Mouse (Mus musculus): ENCODE results near the gene E330014E10Rik. TPM values are rescaled to one million over a fixed set of nuclear protein-coding genes. Genes with fewer than 3 reads are reported as not detected.
"Not testable (repeated sequence)": the region's sequence is repeated elsewhere in the genome, so short reads cannot be mapped to it uniquely, and the experiment has no call there.

Gene E330014E10Rik
- not detected in 2 replicates for polyA plus RNA-seq (2014; fragmentation: Nextera tagmentation; extraction: Ambion mirVana)

DNA sequence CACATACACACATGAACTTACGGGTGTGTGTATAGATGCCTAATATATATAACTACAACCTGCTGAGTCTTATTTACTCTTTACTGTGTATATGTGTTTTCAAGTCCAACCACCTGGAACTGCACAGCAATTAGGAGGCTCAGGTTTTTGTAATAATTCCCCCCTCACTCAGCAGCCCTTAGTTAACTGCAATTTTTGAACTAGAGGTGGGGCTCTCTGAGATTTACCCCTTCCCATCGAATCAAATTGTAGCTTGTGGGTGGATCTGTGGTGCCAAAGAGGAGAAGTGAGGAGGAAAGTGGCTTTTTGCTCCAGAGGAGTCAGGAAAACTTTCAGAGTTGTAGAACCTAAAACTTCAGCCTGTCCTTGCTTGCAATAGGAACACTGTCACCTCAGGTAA, at the start of gene E330014E10Rik:
TSS of gene E330014E10Rik (plus strand) at position 301 of the 400 bp plus-strand sequence.
- H3K27me3 ChIP-seq (ENCODE audit: control insufficient read depth, insufficient read depth, low read length); H3K36me3 ChIP-seq (replicated peaks; ENCODE audit: control insufficient read depth, insufficient read depth, low read depth, low read length); H3K9ac ChIP-seq (replicated peaks; ENCODE audit: low read length); H3K27ac ChIP-seq (replicated peaks; ENCODE audit: low read depth, low read length); H3K9me3 ChIP-seq (replicated peaks; ENCODE audit: control insufficient read depth, low read length); H3K4me3 ChIP-seq (ENCODE audit: low read depth, low read length); DNase-seq (ENCODE audit: low spot score); H3K4me2 ChIP-seq (ENCODE audit: low read depth, low read length); ATAC-seq (replicated peaks; ENCODE audit: insufficient number of reproducible peaks, low FRiP score, low TSS enrichment, low read depth); H3K4me1 ChIP-seq (ENCODE audit: control insufficient read depth, insufficient read depth, low read length): not testable (repeated sequence)
- no CpG with 5 or more reads among the region's 2 CpGs for WGBS

DNA sequence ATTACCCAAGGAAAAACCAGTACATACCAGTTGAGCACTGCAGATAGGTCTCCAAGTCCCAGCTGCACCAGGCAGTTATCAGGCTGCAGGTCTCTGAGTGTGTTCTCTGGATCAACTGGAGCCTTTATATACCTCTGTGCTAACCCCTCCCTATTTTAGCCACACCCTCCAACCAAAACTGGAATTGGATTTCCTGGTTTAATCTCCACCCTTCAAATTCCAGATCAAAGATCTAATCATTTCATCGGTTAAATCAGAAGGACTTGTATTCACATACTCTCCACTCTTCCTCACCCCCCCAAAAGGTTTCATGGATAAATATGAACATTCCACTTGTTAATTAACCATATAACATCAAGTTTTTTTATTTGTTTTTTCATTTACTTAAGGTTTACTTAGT, 39.7 kb upstream of the E330014E10Rik start, which contains the start of gene Gm7978:
TSS of gene Gm7978 (minus strand) at position 101 of the 400 bp plus-strand sequence.
- not testable (repeated sequence) for ATAC-seq (replicated peaks; ENCODE audit: insufficient number of reproducible peaks, low FRiP score, low TSS enrichment, low read depth); H3K4me2 ChIP-seq (ENCODE audit: low read depth, low read length); H3K27ac ChIP-seq (replicated peaks; ENCODE audit: low read depth, low read length); DNase-seq (ENCODE audit: low spot score); H3K36me3 ChIP-seq (replicated peaks; ENCODE audit: control insufficient read depth, insufficient read depth, low read depth, low read length); H3K27me3 ChIP-seq (ENCODE audit: control insufficient read depth, insufficient read depth, low read length); H3K4me3 ChIP-seq (ENCODE audit: low read depth, low read length); H3K9ac ChIP-seq (replicated peaks; ENCODE audit: low read length); H3K9me3 ChIP-seq (replicated peaks; ENCODE audit: control insufficient read depth, low read length); H3K4me1 ChIP-seq (ENCODE audit: control insufficient read depth, insufficient read depth, low read length)
- WGBS, result no CpG with 5 or more reads among the region's 1 CpGs

DNA sequence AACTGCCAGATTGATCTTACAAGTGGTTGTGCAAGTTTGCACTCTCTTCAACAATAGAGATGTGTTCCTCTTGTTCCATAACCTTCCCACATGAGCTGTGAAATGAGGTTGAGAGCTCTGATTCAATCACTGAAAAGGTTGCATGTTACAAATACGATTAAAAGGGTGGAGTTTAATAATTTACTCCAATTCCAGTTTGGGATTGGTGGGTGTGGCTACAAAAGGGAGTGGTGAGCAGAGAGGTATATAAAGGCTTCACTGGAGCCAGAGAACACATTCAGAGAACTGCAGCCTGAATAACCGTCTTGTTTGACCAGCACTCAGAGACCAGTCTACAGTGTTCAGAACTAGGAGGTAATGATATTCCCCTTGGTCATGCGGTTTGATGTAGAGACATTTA, 34.1 kb upstream of the E330014E10Rik start, which contains the start of gene Gm7982:
TSS of gene Gm7982 (plus strand) at position 301 of the 400 bp plus-strand sequence.
- not testable (repeated sequence) for H3K27me3 ChIP-seq (ENCODE audit: control insufficient read depth, insufficient read depth, low read length); H3K4me2 ChIP-seq (ENCODE audit: low read depth, low read length); H3K9me3 ChIP-seq (replicated peaks; ENCODE audit: control insufficient read depth, low read length); H3K4me3 ChIP-seq (ENCODE audit: low read depth, low read length); ATAC-seq (replicated peaks; ENCODE audit: insufficient number of reproducible peaks, low FRiP score, low TSS enrichment, low read depth); DNase-seq (ENCODE audit: low spot score); H3K36me3 ChIP-seq (replicated peaks; ENCODE audit: control insufficient read depth, insufficient read depth, low read depth, low read length); H3K9ac ChIP-seq (replicated peaks; ENCODE audit: low read length); H3K27ac ChIP-seq (replicated peaks; ENCODE audit: low read depth, low read length); H3K4me1 ChIP-seq (ENCODE audit: control insufficient read depth, insufficient read depth, low read length)
- WGBS, result no CpG with 5 or more reads among the region's 3 CpGs

DNA sequence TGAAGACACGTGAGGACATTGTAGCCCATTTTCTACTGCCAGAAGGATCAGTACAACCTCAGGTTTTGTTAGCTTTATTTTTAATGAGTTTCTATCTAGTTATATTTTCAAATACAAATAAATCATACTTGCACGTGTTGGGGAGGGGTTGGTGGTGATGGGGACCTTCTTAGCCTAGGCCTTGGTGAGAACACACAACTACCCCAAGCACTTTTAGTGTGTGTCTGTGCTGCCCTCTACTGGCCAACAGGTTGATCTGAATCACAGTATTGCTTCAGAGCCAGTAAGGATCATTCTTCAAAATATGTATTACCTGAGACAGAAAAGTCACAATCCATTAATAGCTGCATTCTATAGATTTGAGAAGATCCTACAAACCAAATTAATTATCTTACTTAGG, 35.1 kb downstream of the E330014E10Rik start:
- 54% methylated on average over 2 of the region's 2 CpGs for WGBS
- ATAC-seq (replicated peaks; ENCODE audit: insufficient number of reproducible peaks, low FRiP score, low TSS enrichment, low read depth); H3K4me2 ChIP-seq (ENCODE audit: low read depth, low read length); H3K27ac ChIP-seq (replicated peaks; ENCODE audit: low read depth, low read length); H3K9me3 ChIP-seq (replicated peaks; ENCODE audit: control insufficient read depth, low read length); H3K4me1 ChIP-seq (ENCODE audit: control insufficient read depth, insufficient read depth, low read length); H3K4me3 ChIP-seq (ENCODE audit: low read depth, low read length); DNase-seq (ENCODE audit: low spot score); H3K36me3 ChIP-seq (replicated peaks; ENCODE audit: control insufficient read depth, insufficient read depth, low read depth, low read length); H3K27me3 ChIP-seq (ENCODE audit: control insufficient read depth, insufficient read depth, low read length); H3K9ac ChIP-seq (replicated peaks; ENCODE audit: low read length): not testable (repeated sequence)

DNA sequence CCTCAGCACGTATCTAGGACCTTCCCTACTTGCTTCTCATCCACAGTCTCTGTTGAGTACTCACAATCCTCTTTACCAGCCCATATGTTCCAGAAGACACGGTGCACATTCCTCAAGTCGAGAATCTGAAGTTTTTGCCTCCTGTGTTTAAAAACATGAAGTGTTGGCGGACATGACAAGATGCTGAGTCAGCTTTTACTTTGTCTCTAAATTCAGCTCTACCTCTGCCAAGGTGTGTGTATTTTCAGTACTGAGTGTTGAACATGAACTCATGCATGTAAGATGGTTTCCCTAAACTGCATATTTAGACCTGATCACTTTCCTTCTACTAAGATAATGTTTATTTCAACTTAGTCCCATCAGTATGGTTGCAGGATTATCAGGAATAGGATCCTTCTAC, 60.8 kb downstream of the E330014E10Rik start:
- Histone ChIP-seq H3K4me2 (ENCODE audit: low read depth, low read length) (no peak overlapping the region), H3K9me3 (replicated peaks; ENCODE audit: control insufficient read depth, low read length) (no peaks in the 10 kb centered on the region), H3K36me3 (replicated peaks; ENCODE audit: control insufficient read depth, insufficient read depth, low read depth, low read length) (no peaks in the 10 kb centered on the region), H3K27me3 (ENCODE audit: control insufficient read depth, insufficient read depth, low read length) (no peaks in the 10 kb centered on the region), H3K27ac (replicated peaks; ENCODE audit: low read depth, low read length) (no peak overlapping the region), H3K4me3 (ENCODE audit: low read depth, low read length) (no peak overlapping the region), H3K4me1 (ENCODE audit: control insufficient read depth, insufficient read depth, low read length) (no peaks in the 10 kb centered on the region), H3K9ac (replicated peaks; ENCODE audit: low read length) (no peak overlapping the region)
- DNase-seq (ENCODE audit: low spot score), result no peak
- ATAC-seq (replicated peaks; ENCODE audit: insufficient number of reproducible peaks, low FRiP score, low TSS enrichment, low read depth), result no peak
- 79% methylated on average over 4 of the region's 4 CpGs for WGBS

DNA sequence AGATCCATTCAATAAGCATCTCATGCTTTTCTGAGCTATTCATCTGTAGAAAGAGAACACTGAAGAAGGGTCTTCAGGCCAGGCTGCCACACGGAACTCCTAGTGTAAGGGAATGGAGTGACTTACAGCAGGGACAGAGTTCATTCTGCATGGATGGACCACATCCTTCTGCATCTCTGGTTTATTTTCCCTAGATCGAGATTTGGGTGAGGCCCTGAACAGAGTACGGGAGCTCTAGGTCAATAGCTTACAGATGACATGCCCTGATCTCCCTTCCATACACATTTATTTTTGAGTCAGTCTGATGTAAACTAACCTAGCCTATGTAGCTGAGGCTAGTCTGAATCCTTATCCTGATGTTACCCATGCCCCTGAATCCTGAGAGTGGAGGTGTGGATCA, 78.2 kb downstream of the E330014E10Rik start:
- no peak overlapping the region for H3K4me3 ChIP-seq (ENCODE audit: low read depth, low read length)
- H3K4me2 ChIP-seq (ENCODE audit: low read depth, low read length), result no peak overlapping the region
- ATAC-seq (replicated peaks; ENCODE audit: insufficient number of reproducible peaks, low FRiP score, low TSS enrichment, low read depth), result no peak
- DNase-seq (ENCODE audit: low spot score), result no peak
- no peak overlapping the region for H3K9ac ChIP-seq (replicated peaks; ENCODE audit: low read length)
- no peaks in the 10 kb centered on the region for H3K27me3 ChIP-seq (ENCODE audit: control insufficient read depth, insufficient read depth, low read length)
- 89% methylated on average over 3 of the region's 3 CpGs for WGBS
- H3K9me3 ChIP-seq (replicated peaks; ENCODE audit: control insufficient read depth, low read length), result no peaks in the 10 kb centered on the region
- no peaks in the 10 kb centered on the region for H3K36me3 ChIP-seq (replicated peaks; ENCODE audit: control insufficient read depth, insufficient read depth, low read depth, low read length)
- H3K27ac ChIP-seq (replicated peaks; ENCODE audit: low read depth, low read length), result no peak overlapping the region
- H3K4me1 ChIP-seq (ENCODE audit: control insufficient read depth, insufficient read depth, low read length), result no peaks in the 10 kb centered on the region

Other genes with a start within 250 kb of the E330014E10Rik start
- gene Gm7971, start 181.1 kb upstream of the E330014E10Rik start, polyA plus RNA-seq (2014; fragmentation: Nextera tagmentation; extraction: Ambion mirVana), result not detected in 2 replicates
- not detected in 2 replicates for gene Gm7978, start 39.8 kb upstream of the E330014E10Rik start, polyA plus RNA-seq (2014; fragmentation: Nextera tagmentation; extraction: Ambion mirVana)
- not detected in 2 replicates for gene Gm7982, start 34.0 kb upstream of the E330014E10Rik start, polyA plus RNA-seq (2014; fragmentation: Nextera tagmentation; extraction: Ambion mirVana)
- gene Cxcl13, start 181.0 kb downstream of the E330014E10Rik start, polyA plus RNA-seq (2014; fragmentation: Nextera tagmentation; extraction: Ambion mirVana), result 2.3 and 2.9 TPM in 2 replicates